Mouse (Mus musculus) MEL (cell line): ENCODE results near the gene Dgcr2. TPM values are rescaled to one million over a fixed set of nuclear protein-coding genes. Genes with fewer than 3 reads are reported as not detected.
A peak's percentile ranks its signal among the peaks of the same experiment; 100 is the strongest.

Source experiments
- DNase-seq: peaks from one replicate; pipeline ENCODE4 v3.0.0; 2011; ENCODE audit warnings: low read depth, low spot score
- H3K27ac ChIP-seq: 2 replicates; pipeline ENCODE4 v1.5.1; 2012; ENCODE audit warnings: low read depth, mild to moderate bottlenecking, control low read depth, low read length, moderate library complexity; ENCODE audit not compliant: control insufficient read depth
- H3K27me3 ChIP-seq, 2 experiments: fragments of 150-350 bp in 1 of 2; sonication (generic) in 1 of 2; 2 replicates each; pipeline ENCODE4 v1.6.1; 2012; ENCODE audit warnings: low read length in 2 of 2, mild to moderate bottlenecking in 2 of 2, improper control_type of control experiment in 1 of 2, moderate library complexity in 1 of 2; ENCODE audit not compliant: insufficient read depth in 2 of 2, control insufficient read depth in 1 of 2
- H3K36me3 ChIP-seq, 2 experiments: 2 replicates each; pipeline ENCODE4 v1.6.1; 2012 to 2014; ENCODE audit warnings: low read length in 2 of 2, improper control_type of control experiment in 1 of 2, inconsistent platforms in 1 of 2, mild to moderate bottlenecking in 1 of 2; ENCODE audit not compliant: insufficient read depth in 2 of 2, control insufficient read depth in 1 of 2
- H3K4me1 ChIP-seq, 2 experiments: fragments of 150-350 bp in 1 of 2; sonication (generic) in 1 of 2; 2 replicates each; pipeline ENCODE4 v1.6.1; 2012; ENCODE audit warnings: low read length in 2 of 2, improper control_type of control experiment in 1 of 2, mild to moderate bottlenecking in 1 of 2; ENCODE audit not compliant: insufficient read depth in 2 of 2, control insufficient read depth in 1 of 2
- H3K4me3 ChIP-seq, 2 experiments: fragments of 150-350 bp in 1 of 2; sonication (generic) in 1 of 2; 2 replicates each; pipeline ENCODE4 v1.5.1; 2012; ENCODE audit warnings: low read depth in 2 of 2, low read length in 2 of 2, mild to moderate bottlenecking in 2 of 2, moderate library complexity in 2 of 2, control low read depth in 1 of 2, improper control_type of control experiment in 1 of 2; ENCODE audit not compliant: control insufficient read depth in 1 of 2, insufficient read depth in 1 of 2
- H3K79me2 ChIP-seq: 2 replicates; pipeline ENCODE4 v1.6.1; 2012; ENCODE audit warnings: mild to moderate bottlenecking, low read length, moderate library complexity; ENCODE audit not compliant: control insufficient read depth, poor library complexity, insufficient read depth
- H3K9ac ChIP-seq: 2 replicates; pipeline ENCODE4 v1.6.1; 2012; ENCODE audit warnings: low read depth, mild to moderate bottlenecking, control low read depth, low read length, moderate library complexity; ENCODE audit not compliant: control insufficient read depth, poor library complexity, severe bottlenecking
- H3K9me3 ChIP-seq: fragments of 150-350 bp; sonication (generic); replicated peaks from 2 replicates; pipeline ENCODE4 v1.6.1; 2012; ENCODE audit warnings: mild to moderate bottlenecking, low read length, improper control_type of control experiment, moderate library complexity; ENCODE audit not compliant: insufficient read depth
- BHLHE40 ChIP-seq: IDR thresholded peaks from 2 replicates; pipeline ENCODE4 v1.6.1; 2012; ENCODE audit warnings: low read depth, mild to moderate bottlenecking, inconsistent platforms, low read length, improper control_type of control experiment, borderline replicate concordance
- CHD1 ChIP-seq: IDR thresholded peaks from 2 replicates; pipeline ENCODE4 v1.6.1; 2012; ENCODE audit warnings: low read depth, mild to moderate bottlenecking, inconsistent platforms, low read length, improper control_type of control experiment
- CHD2 ChIP-seq: IDR thresholded peaks from 2 replicates; pipeline ENCODE4 v1.6.1; 2011; ENCODE audit warnings: low read length, improper control_type of control experiment
- CTCF ChIP-seq, 3 experiments: IDR thresholded peaks in 2 of 3; conservative IDR thresholded peaks in 1 of 3; 2 replicates each; pipeline ENCODE4 v1.5.1; 2011 to 2012; ENCODE audit warnings: low read length in 3 of 3, low read depth in 2 of 3, mild to moderate bottlenecking in 2 of 3, improper control_type of control experiment in 1 of 3, inconsistent platforms in 1 of 3, mixed read lengths in 1 of 3, moderate library complexity in 1 of 3; ENCODE audit not compliant: control insufficient read depth in 1 of 3, insufficient read depth in 1 of 3, poor library complexity in 1 of 3, severe bottlenecking in 1 of 3
- E2F4 ChIP-seq: IDR thresholded peaks from 2 replicates; pipeline ENCODE4 v1.6.1; 2011; ENCODE audit warnings: low read depth, low read length, improper control_type of control experiment, borderline replicate concordance
- ELF1 ChIP-seq: IDR thresholded peaks from 2 replicates; pipeline ENCODE4 v1.6.1; 2014; ENCODE audit warnings: low read depth, mild to moderate bottlenecking, inconsistent platforms, low read length, improper control_type of control experiment, moderate library complexity
- EP300 ChIP-seq, 2 experiments: IDR thresholded peaks; 2 replicates each; pipeline ENCODE4 v1.6.1; 2011; ENCODE audit warnings: improper control_type of control experiment in 2 of 2, low read length in 2 of 2, low read depth in 1 of 2, mild to moderate bottlenecking in 1 of 2
- ETS1 ChIP-seq: IDR thresholded peaks from 2 replicates; pipeline ENCODE4 v1.6.1; 2012; ENCODE audit warnings: low read depth, mild to moderate bottlenecking, inconsistent platforms, low read length, improper control_type of control experiment, moderate library complexity
- GABPA ChIP-seq: IDR thresholded peaks from 2 replicates; pipeline ENCODE4 v1.6.1; 2012; ENCODE audit warnings: low read depth, mild to moderate bottlenecking, inconsistent platforms, low read length, improper control_type of control experiment, moderate library complexity
- GATA1 ChIP-seq: IDR thresholded peaks from 2 replicates; pipeline ENCODE4 v1.6.1; 2011; ENCODE audit warnings: low read depth, low read length, improper control_type of control experiment
- HCFC1 ChIP-seq: IDR thresholded peaks from 2 replicates; pipeline ENCODE4 v1.6.1; 2012; ENCODE audit warnings: low read depth, mild to moderate bottlenecking, inconsistent platforms, low read length, improper control_type of control experiment, moderate library complexity
- JUND ChIP-seq: IDR thresholded peaks from 2 replicates; pipeline ENCODE4 v1.6.1; 2011; ENCODE audit warnings: low read depth, mild to moderate bottlenecking, improper control_type of control experiment, low read length
- KAT2A ChIP-seq: conservative IDR thresholded peaks from 2 replicates; pipeline ENCODE4 v1.6.1; 2012; ENCODE audit warnings: low read depth, low read length, improper control_type of control experiment, inconsistent platforms
- MAFK ChIP-seq: IDR thresholded peaks from 2 replicates; pipeline ENCODE4 v1.6.1; 2011; ENCODE audit warnings: low read depth, mild to moderate bottlenecking, low read length, improper control_type of control experiment, borderline replicate concordance
- MAX ChIP-seq: IDR thresholded peaks from 2 replicates; pipeline ENCODE4 v1.6.1; 2011; ENCODE audit warnings: low read length, improper control_type of control experiment
- MAZ ChIP-seq: IDR thresholded peaks from 2 replicates; pipeline ENCODE4 v1.6.1; 2012; ENCODE audit warnings: low read depth, mild to moderate bottlenecking, inconsistent platforms, low read length, improper control_type of control experiment
- MEF2A ChIP-seq: IDR thresholded peaks from 2 replicates; pipeline ENCODE4 v1.6.1; 2014; ENCODE audit warnings: low read depth, mild to moderate bottlenecking, inconsistent platforms, low read length, improper control_type of control experiment; ENCODE audit not compliant: poor library complexity, insufficient replicate concordance, severe bottlenecking; ENCODE audit errors: extremely low read depth
- MXI1 ChIP-seq: IDR thresholded peaks from 2 replicates; pipeline ENCODE4 v1.6.1; 2011; ENCODE audit warnings: mild to moderate bottlenecking, low read depth, low read length, improper control_type of control experiment
- MYB ChIP-seq: IDR thresholded peaks from 2 replicates; pipeline ENCODE4 v1.6.1; 2011; ENCODE audit warnings: mild to moderate bottlenecking, low read depth, low read length, improper control_type of control experiment
- MYC ChIP-seq: IDR thresholded peaks from 2 replicates; pipeline ENCODE4 v1.6.1; 2011; ENCODE audit warnings: low read depth, mild to moderate bottlenecking, low read length, improper control_type of control experiment, moderate library complexity
- NELFE ChIP-seq: IDR thresholded peaks from 2 replicates; pipeline ENCODE4 v1.6.1; 2011; ENCODE audit warnings: low read depth, low read length, improper control_type of control experiment
- NRF1 ChIP-seq: IDR thresholded peaks from 2 replicates; pipeline ENCODE4 v1.6.1; 2014; ENCODE audit warnings: low read depth, mild to moderate bottlenecking, inconsistent platforms, low read length, improper control_type of control experiment, moderate library complexity; ENCODE audit not compliant: poor library complexity, insufficient read depth, severe bottlenecking
- POLR2A ChIP-seq, 2 experiments: IDR thresholded peaks; 2 replicates each; pipeline ENCODE4 v1.6.1; 2011 to 2012; ENCODE audit warnings: low read length in 2 of 2, mild to moderate bottlenecking in 2 of 2, control low read depth in 1 of 2, improper control_type of control experiment in 1 of 2, low read depth in 1 of 2, moderate library complexity in 1 of 2; ENCODE audit not compliant: control insufficient read depth in 1 of 2, insufficient read depth in 1 of 2, poor library complexity in 1 of 2
- POLR2AphosphoS2 ChIP-seq: IDR thresholded peaks from 2 replicates; pipeline ENCODE4 v1.6.1; 2011; ENCODE audit warnings: low read length, improper control_type of control experiment
- POLR2AphosphoS5 ChIP-seq: IDR thresholded peaks from 2 replicates; pipeline ENCODE4 v1.6.1; 2012; ENCODE audit warnings: low read depth, borderline replicate concordance, mild to moderate bottlenecking, inconsistent platforms, low read length, moderate library complexity, mixed read lengths
- RAD21 ChIP-seq: IDR thresholded peaks from 2 replicates; pipeline ENCODE4 v1.6.1; 2011; ENCODE audit warnings: mild to moderate bottlenecking, low read depth, low read length, improper control_type of control experiment
- RCOR1 ChIP-seq: IDR thresholded peaks from 2 replicates; pipeline ENCODE4 v1.6.1; 2012; ENCODE audit warnings: low read depth, mild to moderate bottlenecking, inconsistent platforms, low read length, improper control_type of control experiment
- SIN3A ChIP-seq: IDR thresholded peaks from 2 replicates; pipeline ENCODE4 v1.6.1; 2012; ENCODE audit warnings: low read length, improper control_type of control experiment, inconsistent platforms
- SMC3 ChIP-seq: IDR thresholded peaks from 2 replicates; pipeline ENCODE4 v1.6.1; 2011; ENCODE audit warnings: low read depth, low read length, improper control_type of control experiment
- TAL1 ChIP-seq: IDR thresholded peaks from 2 replicates; pipeline ENCODE4 v1.6.1; 2012; ENCODE audit warnings: mild to moderate bottlenecking, inconsistent platforms, low read length, moderate library complexity, mixed read lengths
- TBP ChIP-seq: IDR thresholded peaks from 2 replicates; pipeline ENCODE4 v1.8.0; 2011; ENCODE audit warnings: low read depth, low read length, improper control_type of control experiment
- TCF12 ChIP-seq: IDR thresholded peaks from 2 replicates; pipeline ENCODE4 v1.6.1; 2014; ENCODE audit warnings: low read depth, mild to moderate bottlenecking, inconsistent platforms, low read length, improper control_type of control experiment, moderate library complexity
- USF1 ChIP-seq: IDR thresholded peaks from 2 replicates; pipeline ENCODE4 v1.6.1; 2014; ENCODE audit warnings: low read depth, mild to moderate bottlenecking, inconsistent platforms, low read length, improper control_type of control experiment, moderate library complexity
- USF2 ChIP-seq, 2 experiments: IDR thresholded peaks; 2 replicates each; pipeline ENCODE4 v1.6.1; 2011 to 2012; ENCODE audit warnings: improper control_type of control experiment in 2 of 2, low read length in 2 of 2, borderline replicate concordance in 1 of 2, inconsistent platforms in 1 of 2, low read depth in 1 of 2, mild to moderate bottlenecking in 1 of 2; ENCODE audit not compliant: insufficient read depth in 1 of 2
- ZC3H11A ChIP-seq: IDR thresholded peaks from 2 replicates; pipeline ENCODE4 v1.6.1; 2012; ENCODE audit warnings: low read depth, mild to moderate bottlenecking, inconsistent platforms, low read length, improper control_type of control experiment
- ZKSCAN1 ChIP-seq: IDR thresholded peaks from 2 replicates; pipeline ENCODE4 v1.6.1; 2012; ENCODE audit warnings: low read depth, mild to moderate bottlenecking, inconsistent platforms, low read length, improper control_type of control experiment, moderate library complexity
- ZMIZ1 ChIP-seq: IDR thresholded peaks from 2 replicates; pipeline ENCODE4 v1.6.1; 2012; ENCODE audit warnings: low read depth, mild to moderate bottlenecking, inconsistent platforms, low read length, improper control_type of control experiment, moderate library complexity
- ZNF384 ChIP-seq: IDR thresholded peaks from 2 replicates; pipeline ENCODE4 v1.6.1; 2012; ENCODE audit warnings: low read depth, mild to moderate bottlenecking, inconsistent platforms, low read length, improper control_type of control experiment
- polyA plus RNA-seq, 2 experiments: library from polyadenylated mRNA; stranded (reverse) in 1 of 2; unstranded in 1 of 2; fragments of >175 nt in 1 of 2; fragments of >200 nt in 1 of 2; gene quantifications; 2 replicates each; pipeline versions ENCODE4 v1.2.1 to v1.2.4; 2012; ENCODE audit warnings: low replicate concordance in 2 of 2, low read depth in 1 of 2; ENCODE audit not compliant: insufficient read length in 2 of 2, insufficient read depth in 1 of 2, missing spikeins in 1 of 2
- total RNA-seq: library from RNA; depleted of rRNA; stranded (reverse); fragments of 300-350 nt; gene quantifications from 2 replicates; pipeline ENCODE4 v1.2.3, GENCODE M21; 2012

Dgcr2 gene
- total and polyA plus RNA-seq, 3 experiments, result 37.1 to 53.7 TPM; not detected in 1

GRCm38 (mm10) chr16:17834543-17834942 is 63.8 kb downstream of the Dgcr2 start:
- peak; percentile 32 for DNase-seq
- Histone ChIP-seq H3K79me2 (no peaks in the 10 kb centered on the region), H3K9ac (no peak overlapping the region), H3K9me3 (no peaks in the 10 kb centered on the region), H3K4me3 (no peak overlapping the region), H3K4me1 (peaks cover 6 to 10% of the 10 kb centered on the region in 2 experiments), H3K27me3 (no peaks in the 10 kb centered on the region), H3K27ac (peak overlapping the region; percentile 22; the same call in 1 of the 2 replicates), H3K36me3 (peaks cover 0 to 9% of the 10 kb centered on the region in 2 experiments; a peak in 2 of 4 replicates)
- TF ChIP-seq JUND (no peak), CTCF (IDR thresholded peaks at IDR 0.05 in 2 of 3, conservative IDR thresholded peaks at IDR 0.05 in 1 of 3; ENCODE audit: control insufficient read depth in 1 of 3, insufficient read depth in 1 of 3, low read depth in 2 of 3, low read length in 3 of 3, poor library complexity in 1 of 3, severe bottlenecking in 1 of 3) (no peak), MEF2A (no peak), SIN3A (peak; percentile 31; the same call in 1 of the 2 replicates), NELFE (no peak), GABPA (no peak), ETS1 (peak; percentile 60; the same call in 1 of the 2 replicates), MXI1 (peak; percentile 10; the same call in 1 of the 2 replicates), ZNF384 (no peak), TCF12 (peak; percentile 83), RCOR1 (no peak), USF1 (no peak), CHD1 (no peak), RAD21 (no peak), MAX (no peak), USF2 (IDR thresholded peaks at IDR 0.05; ENCODE audit: borderline replicate concordance in 1 of 2, insufficient read depth in 1 of 2, low read depth in 1 of 2, low read length in 2 of 2) (no peak), CHD2 (no peak), BHLHE40 (no peak), HCFC1 (no peak), KAT2A (no peak), SMC3 (no peak), POLR2AphosphoS2 (no peak), ZKSCAN1 (no peak), NRF1 (no peak), ZC3H11A (no peak), MYC (no peak), E2F4 (no peak), MAFK (no peak), TBP (no peak), MYB (peak; percentile 67), ELF1 (no peak), POLR2A (IDR thresholded peaks at IDR 0.05; ENCODE audit: control insufficient read depth in 1 of 2, insufficient read depth in 1 of 2, low read depth in 1 of 2, low read length in 2 of 2, poor library complexity in 1 of 2) (no peak), TAL1 (no peak), GATA1 (peak; percentile 78), EP300 (IDR thresholded peaks at IDR 0.05; ENCODE audit: low read depth in 1 of 2, low read length in 2 of 2) (peak; percentile 62 to 82; a peak in 3 of 4 replicates), POLR2AphosphoS5 (no peak), MAZ (no peak), ZMIZ1 (no peak)
